Mouse (Mus musculus) heart, embryonic 11.5 days (tissue): ENCODE measurements around the gene AC109138.7. TPM values are rescaled to one million over a fixed set of nuclear protein-coding genes. Genes with fewer than 3 reads are reported as not detected.

ENCODE experiments used
- ATAC-seq: fragments of 200-750 bp; cut with Nextera tagmentation; replicated peaks from 2 replicates; pipeline ENCODE4 v1.8.0; 2017; ENCODE audit warnings: moderate library complexity; ENCODE audit not compliant: insufficient number of reproducible peaks, low FRiP score, low TSS enrichment
- H3K27ac ChIP-seq: fragments of 300-500 bp; sonication (generic); 2 replicates; pipeline ENCODE4 v1.5.1; 2014; ENCODE audit warnings: mild to moderate bottlenecking, low read depth, low read length
- H3K27me3 ChIP-seq: fragments of 300-500 bp; sonication (generic); 2 replicates; pipeline ENCODE4 v1.6.1; 2014; ENCODE audit warnings: mild to moderate bottlenecking, low read length, mixed read lengths; ENCODE audit not compliant: control insufficient read depth, insufficient read depth
- H3K36me3 ChIP-seq: fragments of 300-500 bp; sonication (generic); 2 replicates; pipeline ENCODE4 v1.6.1; 2014; ENCODE audit warnings: mild to moderate bottlenecking, low read length, moderate library complexity, mixed read lengths; ENCODE audit not compliant: control insufficient read depth, insufficient read depth
- H3K4me1 ChIP-seq: fragments of 300-500 bp; sonication (generic); 2 replicates; pipeline ENCODE4 v1.6.1; 2014; ENCODE audit warnings: low read length; ENCODE audit not compliant: control insufficient read depth, insufficient read depth
- H3K4me2 ChIP-seq: fragments of 300-500 bp; sonication (generic); 2 replicates; pipeline ENCODE4 v1.6.1; 2014; ENCODE audit warnings: mild to moderate bottlenecking, moderate library complexity
- H3K4me3 ChIP-seq: fragments of 300-500 bp; sonication (generic); 2 replicates; pipeline ENCODE4 v1.5.1; 2014; ENCODE audit warnings: low read depth, low read length
- H3K9ac ChIP-seq: fragments of 300-500 bp; sonication (generic); 2 replicates; pipeline ENCODE4 v1.6.1; 2014; ENCODE audit warnings: mild to moderate bottlenecking, low read depth, low read length, moderate library complexity
- H3K9me3 ChIP-seq: fragments of 300-500 bp; sonication (generic); replicated peaks from 2 replicates; pipeline ENCODE4 v1.6.1; 2016; ENCODE audit warnings: low read length; ENCODE audit not compliant: control insufficient read depth
- WGBS: fragments of 180-500 bp; shearing (Covaris S2); extraction: QIAGEN DNeasy Blood & Tissue Kit; methylation state at CpG from one replicate; pipeline ENCODE4 v1.1.7; 2014; ENCODE audit not compliant: insufficient replicate concordance; 5-methylcytosine and 5-hydroxymethylcytosine counted together
- polyA plus RNA-seq: library from polyadenylated mRNA; unstranded; fragments of >200 nt; fragmentation: Nextera tagmentation; extraction: Ambion mirVana; gene quantifications from 2 replicates; pipeline ENCODE4 v1.2.1, GENCODE M21; 2014

The AC109138.7 gene
- polyA plus RNA-seq, 1 experiment from 2014 or later: not detected

DNA sequence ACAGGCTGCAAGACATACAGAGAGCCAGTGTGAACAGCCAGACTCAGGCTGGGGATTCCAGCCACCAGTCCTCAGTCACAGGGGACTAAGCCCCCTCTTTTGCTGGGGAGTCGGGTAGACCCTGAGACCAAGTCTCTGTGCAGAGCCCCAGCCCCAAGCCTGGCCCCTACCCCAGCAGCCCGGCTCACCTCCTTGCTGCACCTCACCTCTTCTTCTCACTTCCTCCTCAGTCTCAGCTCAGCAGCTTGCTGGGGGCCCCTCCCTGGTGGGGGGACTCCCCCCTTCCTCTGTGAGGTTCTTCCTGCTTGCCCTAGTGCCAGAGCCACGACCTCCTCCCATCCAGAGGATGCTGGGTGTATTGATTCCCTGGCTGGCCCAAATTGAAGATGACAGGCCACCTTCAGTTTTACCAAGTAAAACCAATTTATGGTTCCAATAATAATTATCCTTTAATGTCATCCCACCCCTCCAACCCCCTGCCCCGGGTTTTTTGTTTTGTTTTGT is 23.3 kb upstream of the AC109138.7 start, which contains the start of gene Tbc1d10c:
TSS of gene Tbc1d10c (minus strand) at position 454 of the 504 bp plus-strand sequence.
- Histone ChIP-seq H3K4me2 (peak within 1 kb of the TSS; percentile 89), H3K9ac (peak within 1 kb of the TSS; percentile 93), H3K27me3 (no peaks in the 10 kb centered on the region), H3K36me3 (peaks cover 13% of the 10 kb centered on the region), H3K9me3 (no peaks in the 10 kb centered on the region), H3K27ac (peak within 1 kb of the TSS; percentile 87), H3K4me3 (peak within 1 kb of the TSS; percentile 61), H3K4me1 (peaks cover 25% of the 10 kb centered on the region)
- ATAC-seq: no peak
- WGBS: 52% methylated on average over 4 of the region's 4 CpGs

DNA sequence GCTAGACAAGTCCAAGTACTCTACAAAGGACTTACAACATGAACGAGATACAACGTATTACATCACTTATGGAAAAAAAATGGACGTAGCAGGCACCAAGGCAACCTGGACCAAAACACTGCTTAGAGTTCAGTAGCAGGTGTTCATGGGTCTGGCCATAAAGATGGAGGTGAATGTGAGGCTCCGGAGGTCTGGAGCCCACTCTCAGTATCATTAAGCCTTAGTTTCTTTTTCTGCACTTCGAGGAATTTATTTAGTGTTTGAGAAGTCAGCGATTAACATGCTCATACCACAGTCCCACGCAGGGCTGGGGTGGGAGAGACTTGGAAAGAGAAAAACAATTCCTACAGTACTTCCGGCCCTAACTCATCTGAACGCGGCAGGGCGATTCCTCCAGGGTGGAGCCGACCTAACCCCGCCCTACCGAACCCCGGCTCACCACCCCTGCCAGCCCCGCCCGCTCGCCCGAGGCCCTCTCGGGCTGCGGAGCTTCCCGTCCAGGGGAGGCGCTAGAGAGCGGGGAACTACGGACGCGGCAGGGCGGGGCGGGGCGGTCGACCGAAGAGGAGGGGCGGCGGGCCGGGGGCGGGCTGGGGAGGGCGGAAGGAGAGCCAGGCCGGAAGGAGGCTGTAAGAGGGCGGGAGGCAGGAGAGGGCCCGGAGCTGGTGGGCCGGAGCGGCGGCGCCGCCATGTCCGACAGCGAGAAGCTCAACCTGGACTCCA is 22.5 kb upstream of the AC109138.7 start, which contains the start of gene Ppp1ca:
TSS of gene Ppp1ca (plus strand) at position 538 of the 723 bp plus-strand sequence.
- peaks cover 17% of the 10 kb centered on the region for H3K36me3 ChIP-seq
- H3K9ac ChIP-seq: peak within 1 kb of the TSS; percentile 93
- WGBS: 6% methylated on average over 42 of the region's 47 CpGs
- H3K9me3 ChIP-seq: no peaks in the 10 kb centered on the region
- H3K4me1 ChIP-seq: peaks cover 30% of the 10 kb centered on the region
- H3K4me2 ChIP-seq: peak within 1 kb of the TSS; percentile 89
- no peaks in the 10 kb centered on the region for H3K27me3 ChIP-seq
- H3K4me3 ChIP-seq: peak within 1 kb of the TSS; percentile 61
- ATAC-seq: peak; percentile 92
- peak within 1 kb of the TSS; percentile 87 for H3K27ac ChIP-seq

DNA sequence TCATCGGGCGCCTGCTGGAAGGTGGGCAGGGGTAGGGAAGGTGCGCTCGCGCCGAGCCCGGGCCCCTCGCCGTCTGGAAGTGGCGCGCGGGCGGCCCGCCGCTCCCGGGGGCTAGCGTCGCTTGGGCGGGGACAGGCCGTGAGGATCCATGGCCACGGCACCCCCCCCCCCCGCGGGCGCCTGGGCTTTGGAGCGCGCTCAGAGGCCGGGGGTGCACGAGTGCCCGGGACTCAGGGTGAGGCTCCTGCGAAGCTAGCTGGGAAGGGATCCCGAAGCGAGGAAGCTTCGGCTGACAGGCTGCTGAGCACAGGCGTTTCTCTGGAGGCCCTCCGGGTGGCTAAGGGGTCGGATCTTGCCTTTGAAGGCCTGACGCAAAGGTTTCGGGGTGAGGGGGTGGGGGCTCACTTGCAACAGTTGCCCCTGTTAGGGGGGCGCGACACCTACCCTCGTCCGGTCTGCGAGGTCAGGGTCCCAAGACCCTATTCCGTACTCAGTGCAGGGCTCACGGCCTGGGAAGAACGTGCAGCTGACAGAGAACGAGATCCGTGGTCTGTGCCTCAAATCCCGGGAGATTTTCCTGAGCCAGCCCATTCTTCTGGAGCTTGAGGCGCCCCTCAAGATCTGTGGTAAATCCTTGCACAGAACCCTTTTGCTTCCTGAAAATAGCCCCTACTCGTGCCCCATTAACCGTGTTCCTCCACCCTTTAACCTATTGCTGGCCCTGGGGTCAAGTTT is 21.7 kb upstream of the AC109138.7 start:
- Histone ChIP-seq H3K27me3 (no peaks in the 10 kb centered on the region), H3K9ac (peak overlapping the region; percentile 93), H3K36me3 (peaks cover 20% of the 10 kb centered on the region), H3K27ac (peak overlapping the region; percentile 87), H3K4me2 (peak overlapping the region; percentile 89), H3K4me1 (peaks cover 32% of the 10 kb centered on the region), H3K9me3 (no peaks in the 10 kb centered on the region), H3K4me3 (peak overlapping the region; percentile 61)
- under 1% methylated on average over 50 of the region's 52 CpGs for WGBS
- peak; percentile 55 for ATAC-seq

DNA sequence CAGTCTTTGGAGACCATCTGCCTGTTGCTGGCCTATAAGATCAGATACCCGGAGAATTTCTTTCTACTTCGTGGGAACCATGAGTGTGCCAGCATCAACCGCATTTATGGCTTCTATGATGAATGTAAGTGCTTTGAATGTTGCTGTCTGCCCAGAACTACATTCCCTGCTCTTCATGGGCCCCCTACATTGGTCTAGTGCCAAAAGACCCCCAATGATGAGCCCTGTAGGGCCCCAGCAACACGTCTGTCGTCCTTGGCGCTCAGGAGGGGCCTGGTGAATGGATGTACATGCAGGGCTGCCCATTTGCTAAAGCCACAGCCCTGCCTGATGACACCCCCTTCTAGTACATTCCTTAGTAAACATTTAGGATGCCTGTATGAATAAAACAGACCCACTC is 21.0 kb upstream of the AC109138.7 start:
- Histone ChIP-seq H3K36me3 (peaks cover 21% of the 10 kb centered on the region), H3K4me1 (peaks cover 32% of the 10 kb centered on the region), H3K27ac (no peak overlapping the region), H3K4me2 (peak overlapping the region; percentile 89), H3K9ac (peak overlapping the region; percentile 93), H3K4me3 (peak overlapping the region; percentile 61), H3K9me3 (no peaks in the 10 kb centered on the region), H3K27me3 (no peaks in the 10 kb centered on the region)
- WGBS: 58% methylated on average over 6 of the region's 6 CpGs
- no peak for ATAC-seq

DNA sequence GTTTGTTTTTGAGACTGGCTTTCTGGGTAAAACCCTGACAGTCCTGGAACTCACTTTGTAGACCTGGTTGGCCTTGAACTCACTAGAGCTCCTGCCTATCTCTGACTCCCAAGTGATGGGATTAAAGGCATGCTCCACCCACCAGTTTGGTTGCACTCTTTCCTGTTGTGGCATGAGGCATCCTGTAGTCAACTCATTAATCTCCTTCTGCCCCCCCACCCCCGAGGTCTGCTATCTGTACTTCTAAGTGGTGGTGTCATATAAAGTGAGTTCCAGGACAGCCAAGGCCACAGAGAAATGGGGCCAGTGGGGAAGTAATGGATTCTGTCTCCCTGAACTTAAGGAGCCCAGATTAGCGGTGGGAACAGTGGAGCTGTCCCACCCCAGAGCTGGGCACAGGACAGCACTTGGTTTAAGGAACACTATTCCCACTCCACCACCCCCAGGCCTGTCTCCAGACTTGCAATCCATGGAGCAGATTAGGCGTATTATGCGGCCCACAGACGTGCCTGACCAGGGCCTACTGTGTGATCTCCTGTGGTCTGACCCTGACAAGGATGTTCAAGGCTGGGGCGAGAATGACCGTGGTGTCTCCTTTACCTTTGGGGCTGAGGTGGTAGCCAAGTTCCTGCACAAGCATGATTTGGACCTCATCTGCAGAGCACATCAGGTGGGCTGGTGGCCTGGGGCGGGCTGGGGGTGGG is 20.0 kb upstream of the AC109138.7 start:
- Histone ChIP-seq H3K9me3 (no peaks in the 10 kb centered on the region), H3K4me2 (no peak overlapping the region), H3K9ac (no peak overlapping the region), H3K27ac (no peak overlapping the region), H3K27me3 (no peaks in the 10 kb centered on the region), H3K36me3 (peaks cover 22% of the 10 kb centered on the region), H3K4me1 (peaks cover 32% of the 10 kb centered on the region), H3K4me3 (no peak overlapping the region)
- ATAC-seq: no peak
- WGBS: 77% methylated on average over 8 of the region's 8 CpGs

DNA sequence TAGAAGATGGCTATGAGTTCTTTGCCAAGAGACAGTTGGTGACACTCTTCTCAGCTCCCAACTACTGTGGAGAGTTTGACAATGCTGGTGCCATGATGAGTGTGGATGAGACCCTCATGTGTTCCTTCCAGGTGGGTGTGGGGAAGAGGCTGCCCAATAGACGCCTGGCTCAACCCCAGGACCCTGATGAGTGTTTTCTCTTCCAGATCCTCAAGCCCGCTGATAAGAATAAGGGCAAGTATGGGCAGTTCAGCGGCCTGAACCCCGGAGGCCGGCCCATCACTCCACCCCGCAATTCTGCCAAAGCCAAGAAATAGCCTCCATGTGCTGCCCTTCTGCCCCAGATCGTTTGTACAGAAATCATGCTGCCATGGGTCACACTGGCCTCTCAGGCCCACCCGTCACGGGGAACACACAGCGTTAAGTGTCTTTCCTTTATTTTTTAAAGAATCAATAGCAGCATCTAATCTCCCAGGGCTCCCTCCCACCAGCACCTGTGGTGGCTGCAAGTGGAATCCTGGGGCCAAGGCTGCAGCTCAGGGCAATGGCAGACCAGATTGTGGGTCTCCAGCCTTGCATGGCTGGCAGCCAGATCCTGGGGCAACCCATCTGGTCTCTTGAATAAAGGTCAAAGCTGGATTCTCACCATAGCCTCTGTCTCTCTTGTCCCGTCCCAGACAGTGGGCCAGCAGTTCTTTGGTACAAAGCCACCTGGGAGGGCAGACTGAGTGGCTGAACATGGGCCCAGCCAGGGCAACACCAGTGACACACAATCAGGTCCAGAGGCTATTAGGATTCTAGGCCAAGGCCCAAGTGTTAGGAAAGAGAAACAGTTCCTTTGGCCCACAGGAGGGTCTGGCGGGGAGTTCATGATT is 19.1 kb upstream of the AC109138.7 start:
- WGBS: 76% methylated on average over 12 of the region's 12 CpGs
- Histone ChIP-seq H3K4me1 (peaks cover 33% of the 10 kb centered on the region), H3K27ac (no peak overlapping the region), H3K36me3 (peaks cover 27% of the 10 kb centered on the region), H3K9ac (no peak overlapping the region), H3K9me3 (no peaks in the 10 kb centered on the region), H3K4me3 (no peak overlapping the region), H3K4me2 (no peak overlapping the region), H3K27me3 (no peaks in the 10 kb centered on the region)
- ATAC-seq: no peak

DNA sequence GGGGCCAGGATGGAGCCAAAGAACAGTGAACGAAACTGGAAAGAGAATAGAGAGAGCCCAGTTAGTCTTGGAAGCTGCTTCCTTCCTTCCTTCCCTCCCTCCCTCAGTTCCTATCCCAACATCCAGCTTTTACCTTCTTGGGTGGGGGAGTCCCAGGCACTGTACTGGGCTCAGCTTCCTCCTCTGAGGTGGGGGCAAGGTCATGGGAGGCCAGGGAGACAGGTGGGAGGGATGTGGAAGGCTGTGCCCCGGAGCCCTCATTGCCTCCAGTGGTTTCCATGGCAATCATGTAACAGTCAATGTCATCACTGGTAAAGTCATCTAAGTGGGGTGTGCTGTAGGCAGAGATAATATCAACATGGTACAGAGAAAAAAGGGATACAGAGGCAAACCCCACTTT is 18.1 kb upstream of the AC109138.7 start:
- H3K4me1 ChIP-seq: peaks cover 38% of the 10 kb centered on the region
- 69% methylated on average over 2 of the region's 2 CpGs for whole genome bisulfite sequencing
- no peaks in the 10 kb centered on the region for H3K9me3 ChIP-seq
- no peak overlapping the region for H3K4me2 ChIP-seq
- H3K9ac ChIP-seq: no peak overlapping the region
- ATAC-seq: no peak
- no peak overlapping the region for H3K4me3 ChIP-seq
- peaks cover 27% of the 10 kb centered on the region for H3K36me3 ChIP-seq
- no peak overlapping the region for H3K27ac ChIP-seq
- no peaks in the 10 kb centered on the region for H3K27me3 ChIP-seq
